Mouse (Mus musculus) hematopoietic stem cell, adult 5-6 weeks (primary cell): ENCODE measurements around the gene Camk1d. TPM values are rescaled to one million over a fixed set of nuclear protein-coding genes. Genes with fewer than 3 reads are reported as not detected.
"Not testable (repeated sequence)": the region's sequence is repeated elsewhere in the genome, so short reads cannot be mapped to it uniquely, and the experiment has no call there.

Experiments
- ATAC-seq, 2 experiments: fragments of 125-278 bp in 1 of 2; replicated peaks in 1 of 2; 2 replicates each; pipeline ENCODE4 v1.8.0; 2016 to 2017; ENCODE audit warnings: inconsistent platforms in 2 of 2, mild to moderate bottlenecking in 2 of 2, moderate number of reproducible peaks in 2 of 2, low read depth in 1 of 2, moderate TSS enrichment in 1 of 2; ENCODE audit not compliant: low FRiP score in 2 of 2, poor library complexity in 2 of 2, severe bottlenecking in 2 of 2, insufficient read depth in 1 of 2, low TSS enrichment in 1 of 2
- total RNA-seq: library from RNA; stranded (forward); fragments of 172-1452, 232-1000 nt; gene quantifications from 2 replicates; pipeline ENCODE4 v1.2.3, GENCODE M21; 2017

Gene Camk1d
- total RNA-seq, 1 experiment from 2014 or later: 7.8 TPM

- no peak for ATAC-seq
Measured at GRCm38 (mm10) chr2:5305156-5305555, 409.2 kb downstream of the Camk1d start.

DNA sequence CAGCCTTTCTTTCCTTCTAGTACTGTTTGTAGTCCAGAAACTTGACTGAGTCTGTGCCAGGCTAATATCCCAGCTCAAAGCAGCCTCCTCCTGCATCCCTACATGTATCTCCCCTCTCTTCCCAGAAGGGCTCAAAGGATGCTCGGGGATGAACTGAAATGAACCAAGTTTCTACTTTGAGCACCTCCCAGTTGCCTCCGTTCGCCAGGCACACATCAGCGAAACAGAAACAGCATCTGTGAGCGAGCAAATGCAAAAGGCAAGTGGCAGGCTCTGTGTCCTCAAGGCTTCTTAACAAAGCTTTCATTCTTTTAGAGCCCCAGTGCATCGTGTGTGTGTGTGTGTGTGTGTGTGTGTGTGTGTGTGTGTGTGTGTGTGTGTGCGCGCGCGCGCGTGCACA lies 409.9 kb downstream of the Camk1d start:
- ATAC-seq: no peak

- no peak for ATAC-seq
Measured at GRCm38 (mm10) chr2:5301286-5301685, 413.0 kb downstream of the Camk1d start.

DNA sequence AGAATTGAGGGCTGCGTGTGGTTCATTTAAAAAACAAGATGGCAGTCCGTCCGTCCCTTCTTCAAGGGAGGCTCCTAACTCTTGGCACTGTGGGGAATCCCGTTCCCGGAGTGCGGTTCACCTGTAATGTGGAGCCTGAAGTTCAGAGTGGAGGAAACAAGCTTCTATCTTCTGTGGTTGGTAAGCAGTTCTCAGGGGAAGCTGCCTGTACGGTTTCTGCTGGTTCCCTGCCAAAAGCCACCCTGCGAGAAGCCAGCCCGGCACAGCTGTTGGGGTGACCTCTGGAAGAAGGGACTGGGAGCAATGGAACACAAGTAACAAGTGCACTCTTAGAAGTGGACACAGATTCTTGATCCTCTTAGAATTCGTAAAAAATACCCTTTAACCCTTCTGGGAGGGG lies 416.2 kb downstream of the Camk1d start:
- ATAC-seq: no peak

DNA sequence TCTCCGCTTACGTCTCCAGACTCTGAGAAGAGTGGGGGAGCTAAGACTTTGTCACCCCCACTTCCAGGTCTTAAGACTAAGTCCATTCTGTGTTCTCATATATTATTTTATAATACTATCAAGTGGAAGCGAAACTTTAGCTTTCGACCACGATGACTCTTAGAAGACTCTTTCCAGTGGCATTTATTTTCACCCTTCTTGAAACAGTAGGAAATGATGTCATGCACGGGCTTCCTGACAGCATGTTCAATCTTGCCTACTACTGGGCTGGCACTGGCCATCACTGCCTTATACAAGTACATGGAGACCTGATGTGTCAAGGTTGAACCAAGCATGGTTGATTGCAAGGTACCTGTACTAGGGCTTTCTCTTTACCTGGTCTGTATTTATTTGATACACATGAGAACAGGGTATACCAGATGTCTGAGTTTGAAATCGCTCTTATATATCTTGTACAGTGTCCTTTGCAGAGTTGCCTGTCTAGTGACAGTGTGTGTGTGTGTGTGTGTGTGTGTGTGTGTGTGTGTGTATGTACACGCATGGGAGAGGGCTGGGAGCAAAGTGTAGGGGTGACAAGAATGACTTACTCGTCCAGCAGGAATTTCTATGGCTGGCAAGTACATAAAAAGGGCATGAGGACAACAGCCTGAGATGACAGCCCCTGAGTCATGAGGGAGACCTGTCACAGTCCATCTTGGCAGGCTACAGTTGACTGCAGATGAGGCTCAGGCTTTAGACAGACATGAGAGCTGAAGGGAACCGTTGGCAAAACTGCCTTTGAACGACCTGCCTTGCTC lies 417.4 kb downstream of the Camk1d start:
- no peak; a peak in 1 of 4 replicates for ATAC-seq

DNA sequence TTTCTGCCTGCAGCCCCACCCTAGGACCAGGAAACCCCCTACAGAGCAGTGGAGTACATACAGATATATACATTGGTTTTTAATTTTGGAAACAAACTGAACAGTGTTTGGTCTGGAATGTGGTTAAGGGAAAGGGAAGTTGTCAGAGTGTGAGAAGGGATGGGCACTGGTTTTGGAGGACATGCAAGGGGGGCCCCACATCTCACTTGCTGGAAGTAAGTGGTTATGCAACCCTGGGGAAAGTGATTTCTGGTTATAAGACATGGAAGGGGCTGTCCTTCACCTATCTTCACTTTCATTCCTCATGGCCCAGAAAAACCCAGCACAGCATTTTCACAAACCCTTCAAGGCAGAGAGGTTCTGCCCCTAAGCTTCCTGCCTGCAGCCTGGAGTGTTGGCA lies 419.2 kb downstream of the Camk1d start:
- peak in 1 of 2 experiments; percentile 7; a peak in 1 of 4 replicates for ATAC-seq

- ATAC-seq: peak in 1 of 2 experiments; percentile 21; a peak in 1 of 4 replicates
Measured at GRCm38 (mm10) chr2:5294451-5294850, 419.9 kb downstream of the Camk1d start.

- no peak for ATAC-seq
Measured at GRCm38 (mm10) chr2:5288593-5288992, 425.7 kb downstream of the Camk1d start.

DNA sequence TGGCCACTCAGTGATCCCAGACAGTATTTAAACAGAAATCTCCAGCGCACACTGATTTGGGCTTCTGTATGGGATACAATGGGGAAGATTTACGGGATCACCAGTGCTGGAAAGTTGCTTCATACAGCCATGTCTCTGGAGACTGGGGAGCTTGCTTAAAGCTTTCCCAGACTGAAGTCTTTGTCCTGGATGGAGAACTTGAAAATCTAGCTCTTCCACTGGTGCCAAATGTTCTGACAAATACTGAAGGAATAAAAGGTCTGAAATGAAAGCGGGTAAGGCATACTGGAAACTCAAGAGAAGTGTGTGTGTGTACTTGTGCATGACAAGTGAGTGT lies 427.3 kb downstream of the Camk1d start:
- no peak for ATAC-seq

DNA sequence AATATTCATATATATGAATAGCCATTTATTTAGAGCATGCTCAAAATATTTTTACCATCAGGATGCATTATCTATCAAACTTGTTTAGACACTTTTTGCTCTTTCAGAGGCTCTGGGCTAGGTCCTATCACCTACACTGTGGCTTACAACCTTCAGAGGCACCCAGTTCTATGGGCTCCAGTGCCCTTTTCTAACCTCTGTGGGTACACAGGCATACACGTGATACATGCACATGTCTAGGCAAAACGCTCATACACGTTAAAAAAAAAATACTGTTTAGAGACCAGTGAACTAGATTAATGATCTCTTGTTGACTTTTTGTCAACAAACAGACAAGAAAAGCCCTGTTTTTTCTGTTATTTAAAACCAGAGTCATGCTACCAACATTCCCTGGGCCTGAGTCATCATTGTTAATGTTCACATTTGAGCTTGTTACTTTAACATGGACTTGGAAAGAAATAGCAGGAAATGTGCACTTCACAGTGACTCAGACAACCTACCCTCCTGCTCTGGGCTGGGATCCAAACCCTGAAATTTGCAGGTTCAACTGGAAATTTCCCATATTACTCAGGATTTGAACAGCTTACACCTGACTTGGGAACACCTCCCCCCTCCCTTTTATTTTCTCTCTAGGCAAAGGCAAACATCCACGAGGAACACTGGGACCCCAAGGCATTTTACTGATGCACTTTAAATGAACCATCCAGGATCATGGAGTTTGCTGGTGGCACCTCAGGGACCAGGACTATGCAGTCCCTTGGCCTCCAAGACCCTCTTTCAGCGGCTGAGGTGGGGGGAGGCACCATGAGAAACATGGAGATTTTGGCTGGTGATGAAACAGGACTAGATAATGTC lies 427.9 kb downstream of the Camk1d start:
- ATAC-seq: no peak

DNA sequence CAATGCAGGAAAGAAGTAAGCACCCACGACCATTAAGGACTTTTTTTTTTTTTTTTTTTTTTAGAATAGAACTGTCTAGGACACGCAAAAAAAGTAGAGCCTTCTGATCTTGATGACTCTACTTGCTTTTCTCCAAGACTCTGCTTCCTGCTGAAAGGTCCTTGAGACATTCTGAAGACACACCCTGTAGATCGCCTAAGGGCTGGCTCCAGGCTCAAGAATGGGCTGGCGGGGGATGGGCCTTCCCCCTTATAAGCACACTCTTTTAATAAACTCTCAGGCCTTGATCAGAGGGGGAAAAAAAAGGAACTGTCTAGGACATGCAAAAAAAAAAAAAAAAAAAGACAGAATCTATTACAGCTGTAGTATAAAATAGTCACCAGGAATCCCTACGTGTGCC lies 430.0 kb downstream of the Camk1d start:
- no peak for ATAC-seq

GRCm38 (mm10) chr2:5282623-5283022 lies 431.7 kb downstream of the Camk1d start:
- ATAC-seq: no peak

DNA sequence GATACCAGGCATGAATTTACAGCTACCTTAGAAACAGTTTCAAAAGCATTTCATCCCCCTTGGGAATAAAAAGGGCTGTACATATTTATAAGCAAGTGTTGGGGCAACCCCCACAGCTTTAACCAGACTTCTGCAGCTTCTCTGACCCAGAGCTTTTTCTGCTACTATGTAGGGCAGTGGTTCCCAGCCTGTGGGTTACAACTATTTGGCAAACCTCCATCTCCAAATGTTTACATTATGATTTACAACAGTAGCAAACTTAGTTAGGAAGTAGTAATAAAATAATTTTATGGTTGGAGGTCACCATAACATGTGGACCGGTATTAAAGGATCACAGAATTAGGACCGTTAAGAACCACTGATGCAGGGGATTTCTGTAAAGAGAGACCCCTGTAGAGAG lies 446.3 kb downstream of the Camk1d start:
- ATAC-seq: no peak

GRCm38 (mm10) chr2:5262279-5262678 lies 452.0 kb downstream of the Camk1d start:
- no peak for ATAC-seq

GRCm38 (mm10) chr2:5258250-5258649 lies 456.1 kb downstream of the Camk1d start:
- ATAC-seq: no peak

DNA sequence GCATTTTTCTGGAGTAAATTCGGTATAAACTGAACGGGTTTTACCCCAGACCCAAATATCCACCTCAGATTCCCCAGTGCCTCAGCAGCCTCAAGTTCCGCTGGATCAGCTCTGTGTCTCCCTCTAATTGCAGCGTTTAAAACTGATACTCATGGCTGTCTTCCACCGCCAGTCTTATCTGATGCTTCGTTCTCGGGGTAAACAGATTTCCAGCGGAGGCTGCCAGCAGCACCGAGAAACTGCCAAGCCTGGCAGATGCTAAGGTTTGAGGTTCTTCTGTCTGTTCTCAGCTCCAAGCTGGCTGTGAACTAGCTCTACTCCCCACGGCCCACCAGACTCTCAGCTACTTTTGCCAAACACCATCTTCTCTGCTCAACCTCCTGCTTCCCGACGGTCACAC lies 464.3 kb downstream of the Camk1d start:
- ATAC-seq: 0 out of 4 replicates have a peak, but pooled peaks of 1 of the 2 experiments have one; percentile 12

DNA sequence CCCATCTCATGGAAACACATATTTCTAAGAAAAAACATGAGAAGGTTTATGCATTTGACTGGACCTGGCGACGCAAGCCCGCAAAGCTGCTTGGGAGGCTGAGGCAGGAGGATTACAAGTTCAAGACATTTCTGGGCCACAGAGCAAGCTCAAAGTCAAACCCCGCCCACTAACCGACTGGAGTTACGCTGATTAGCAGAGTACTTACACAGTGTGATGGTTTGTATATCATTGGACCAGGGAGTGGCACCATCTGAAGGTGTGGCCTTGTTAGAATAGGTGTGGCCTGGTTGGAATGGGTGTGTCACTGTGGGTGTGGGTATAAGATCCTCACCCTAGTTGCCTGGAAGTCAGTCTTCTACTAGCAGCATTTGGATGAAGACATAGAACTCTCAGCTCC lies 465.1 kb downstream of the Camk1d start:
- not testable (repeated sequence) for ATAC-seq
